Mouse (Mus musculus) lung, embryonic 15.5 days (tissue): ENCODE results near the gene Sgsm1. TPM values are rescaled to one million over a fixed set of nuclear protein-coding genes. Genes with fewer than 3 reads are reported as not detected.

Experiments
- ATAC-seq: fragments of 200-750 bp; cut with Nextera tagmentation; 2 replicates; pipeline ENCODE4 v1.8.0; 2017; ENCODE audit warnings: moderate number of reproducible peaks, borderline replicate concordance; ENCODE audit not compliant: low FRiP score, low TSS enrichment; ENCODE audit errors: extremely low read depth
- H3K27ac ChIP-seq: fragments of 300-500 bp; sonication (generic); 2 replicates; pipeline ENCODE4 v1.5.1; 2015; ENCODE audit warnings: moderate library complexity, mild to moderate bottlenecking, inconsistent platforms
- H3K27me3 ChIP-seq: fragments of 300-500 bp; sonication (generic); 2 replicates; pipeline ENCODE4 v1.6.1; 2015; ENCODE audit warnings: inconsistent platforms
- H3K36me3 ChIP-seq: fragments of 300-500 bp; sonication (generic); 2 replicates; pipeline ENCODE4 v1.6.1; 2015; ENCODE audit warnings: inconsistent platforms
- H3K4me1 ChIP-seq: fragments of 300-500 bp; sonication (generic); 2 replicates; pipeline ENCODE4 v1.6.1; 2015; ENCODE audit warnings: inconsistent platforms
- H3K4me2 ChIP-seq: fragments of 300-500 bp; sonication (generic); 2 replicates; pipeline ENCODE4 v1.6.1; 2015; ENCODE audit warnings: inconsistent platforms, mild to moderate bottlenecking, moderate library complexity
- H3K4me3 ChIP-seq: fragments of 300-500 bp; sonication (generic); 2 replicates; pipeline ENCODE4 v1.5.1; 2015; ENCODE audit warnings: mild to moderate bottlenecking, inconsistent platforms
- H3K9ac ChIP-seq: fragments of 300-500 bp; sonication (generic); 2 replicates; pipeline ENCODE4 v1.6.1; 2015; ENCODE audit warnings: inconsistent platforms
- H3K9me3 ChIP-seq: fragments of 300-500 bp; sonication (generic); 2 replicates; pipeline ENCODE4 v1.6.1; 2016; ENCODE audit warnings: inconsistent platforms
- WGBS: fragments of 180-500 bp; shearing (Covaris S2); methylation state at CpG from one replicate; pipeline ENCODE4 v1.1.7; 2015; 5-methylcytosine and 5-hydroxymethylcytosine counted together
- microRNA-seq: library from miRNA; unstranded; fragments of <30 nt; microRNA quantifications from one replicate; pipeline ENCODE4, GENCODE M21; 2016
- polyA plus RNA-seq: library from polyadenylated mRNA; unstranded; fragments of >200 nt; fragmentation: Nextera tagmentation; extraction: Ambion mirVana; gene quantifications from 2 replicates; pipeline ENCODE4 v1.2.1, GENCODE M21; 2015

Gene Sgsm1
- polyA plus RNA-seq, 1 experiment from 2014 or later: 5.4 TPM

GRCm38 (mm10) chr5:113195907-113196306, 114.7 kb downstream of the Sgsm1 start:
- 87% methylated on average over 6 of the region's 6 CpGs for WGBS
- no peak for ATAC-seq
- no peak overlapping the region for H3K4me3 ChIP-seq
- no peak overlapping the region for H3K9ac ChIP-seq
- 0 out of 2 replicates have a peak overlapping the region, but pooled peaks have one; percentile 81 for H3K27ac ChIP-seq
- no peaks in the 10 kb centered on the region for H3K36me3 ChIP-seq
- H3K27me3 ChIP-seq: no peaks in the 10 kb centered on the region
- no peaks in the 10 kb centered on the region for H3K9me3 ChIP-seq
- no peak overlapping the region for H3K4me2 ChIP-seq
- peaks cover 5% of the 10 kb centered on the region; the same call in 1 of the 2 replicates for H3K4me1 ChIP-seq

GRCm38 (mm10) chr5:113195451-113195850, 115.1 kb downstream of the Sgsm1 start:
- no peak overlapping the region for H3K9ac ChIP-seq
- no peak overlapping the region for H3K4me3 ChIP-seq
- no peak for ATAC-seq
- no peak overlapping the region for H3K27ac ChIP-seq
- 75% methylated on average over 12 of the region's 12 CpGs for WGBS
- no peaks in the 10 kb centered on the region for H3K36me3 ChIP-seq
- no peaks in the 10 kb centered on the region for H3K9me3 ChIP-seq
- H3K4me2 ChIP-seq: no peak overlapping the region
- H3K27me3 ChIP-seq: no peaks in the 10 kb centered on the region
- peaks cover 5% of the 10 kb centered on the region; the same call in 1 of the 2 replicates for H3K4me1 ChIP-seq

- no peak overlapping the region for H3K4me3 ChIP-seq
- no peaks in the 10 kb centered on the region for H3K9me3 ChIP-seq
- H3K4me1 ChIP-seq: no peaks in the 10 kb centered on the region
- H3K4me2 ChIP-seq: no peak overlapping the region
- no peaks in the 10 kb centered on the region for H3K27me3 ChIP-seq
- H3K36me3 ChIP-seq: no peaks in the 10 kb centered on the region
- no peak for ATAC-seq
- H3K9ac ChIP-seq: no peak overlapping the region
- H3K27ac ChIP-seq: no peak overlapping the region
- 85% methylated on average over 18 of the region's 18 CpGs for WGBS
Measured at GRCm38 (mm10) chr5:113193762-113194161, 116.8 kb downstream of the Sgsm1 start.

Small RNA genes within 50 kb of the gene (microRNA-seq; reads per million reads assigned to microRNA genes)
- gene Mir7229: not detected
- not detected for gene Mir7230

Other genes with a start within 250 kb of the Sgsm1 start
- not detected in 2 replicates for gene Crybb2, start 240.7 kb downstream of the Sgsm1 start, polyA plus RNA-seq
- 0.42 and 0.57 TPM in 2 replicates for gene Crybb3, start 229.2 kb downstream of the Sgsm1 start, polyA plus RNA-seq
- gene 2900026A02Rik, start 89.5 kb downstream of the Sgsm1 start, polyA plus RNA-seq: 10.8 and 11.9 TPM in 2 replicates
- gene Tmem211, start 83.9 kb downstream of the Sgsm1 start, polyA plus RNA-seq: not detected in 2 replicates
- gene Aym1, start 46.5 kb upstream of the Sgsm1 start, polyA plus RNA-seq: not detected in 2 replicates
- gene Wscd2, start 179.5 kb upstream of the Sgsm1 start, polyA plus RNA-seq: 5.5 and 5.6 TPM in 2 replicates